ENCODE assay signal across 24 mouse cellular contexts in genomic region chr16:92889537-92889936, GRCm38 (mm10).
DNase-seq lines count a peak whose midpoint lies in the region; ATAC-seq and TF ChIP-seq lines count a peak whose summit lies in the region.
"Had no signal": no experiment of that assay in that cellular context is flagged by ENCODE, and none has a peak within 500 bp of the region (broad histone marks: within the 10 kb centered on the region; RNA-seq: fewer than 3 reads in every experiment).

No protein-coding gene starts in this region.

- TF ChIP-seq RAD21 in CH12.LX (IDR thresholded peaks at IDR 0.05; ENCODE audit: low read depth, low read length) (no peak), MEL (IDR thresholded peaks at IDR 0.05; ENCODE audit: low read depth, low read length) (no peak)

- ATAC-seq in embryonic facial prominence, embryonic 14.5 days (ENCODE audit: low read depth): no peak
- ATAC-seq in hindbrain, embryonic 12.5 days (ENCODE audit: low FRiP score): no peak
- ATAC-seq: activated CD4-positive, CD25-positive, alpha-beta regulatory T cell, adult 4 months; CD4-positive, CD25-positive, alpha-beta regulatory T cell, adult 4 months; Patski had no signal

- H3K4me2 ChIP-seq in embryonic facial prominence, embryonic 14.5 days (ENCODE audit: low read depth, low read length): no peak overlapping the region
- H3K4me2 ChIP-seq in CH12.LX (ENCODE audit: insufficient read depth, low read depth, poor library complexity, severe bottlenecking): no peak overlapping the region
- no peak overlapping the region for H3K4me2 ChIP-seq in hindbrain, embryonic 12.5 days (replicated peaks)

- no peaks in the 10 kb centered on the region for H3K36me3 ChIP-seq in embryonic facial prominence, embryonic 14.5 days (ENCODE audit: control insufficient read depth, insufficient read depth, low read length)
- H3K36me3 ChIP-seq in embryonic facial prominence, embryonic 10.5 days (replicated peaks): no peaks in the 10 kb centered on the region
- H3K36me3 ChIP-seq in C2C12 (ENCODE audit: control insufficient read depth, insufficient read depth) (no peaks in the 10 kb centered on the region), CH12.LX (replicated peaks in 1 of 2; ENCODE audit: control insufficient read depth in 1 of 2, insufficient read depth in 1 of 2, low read length in 1 of 2) (no peaks in the 10 kb centered on the region), MEL (ENCODE audit: control insufficient read depth in 1 of 2, insufficient read depth in 2 of 2, low read length in 2 of 2) (peaks cover 0 to under 1% of the 10 kb centered on the region in 2 experiments; a peak in 2 of 4 replicates)
- H3K36me3 ChIP-seq in hindbrain, embryonic 12.5 days: no peaks in the 10 kb centered on the region
- H3K36me3 ChIP-seq: G1E had no signal

- no peak overlapping the region for H3K4me3 ChIP-seq in embryonic facial prominence, embryonic 14.5 days (ENCODE audit: low read depth, low read length)
- no peak overlapping the region for H3K4me3 ChIP-seq in embryonic facial prominence, embryonic 10.5 days
- H3K4me3 ChIP-seq in C2C12 (ENCODE audit: insufficient read depth, poor library complexity, severe bottlenecking) (no peak overlapping the region), CH12.LX (replicated peaks in 1 of 3; ENCODE audit: low read depth in 2 of 3, low read length in 2 of 3, poor library complexity in 1 of 3) (no peak overlapping the region), MEL (ENCODE audit: control insufficient read depth in 1 of 2, insufficient read depth in 1 of 2, low read depth in 2 of 2, low read length in 2 of 2) (no peak overlapping the region)
- no peak overlapping the region for H3K4me3 ChIP-seq in hindbrain, embryonic 12.5 days

- H3K4me1 ChIP-seq in embryonic facial prominence, embryonic 14.5 days (ENCODE audit: control insufficient read depth, insufficient read depth, low read length): peaks cover 5% of the 10 kb centered on the region; the same call in 1 of the 2 replicates
- H3K4me1 ChIP-seq in embryonic facial prominence, embryonic 10.5 days: peaks cover 8% of the 10 kb centered on the region
- H3K4me1 ChIP-seq in CH12.LX (ENCODE audit: control insufficient read depth in 1 of 2, insufficient read depth in 2 of 2): no peaks in the 10 kb centered on the region; a peak in 1 of 4 replicates
- peaks cover 0 to 4% of the 10 kb centered on the region in 2 experiments; a peak in 2 of 4 replicates for H3K4me1 ChIP-seq in MEL (ENCODE audit: control insufficient read depth in 1 of 2, insufficient read depth in 2 of 2, low read length in 2 of 2)
- no peaks in the 10 kb centered on the region for H3K4me1 ChIP-seq in hindbrain, embryonic 12.5 days

- TF ChIP-seq CTCF in C2C12 (IDR thresholded peaks at IDR 0.05; ENCODE audit: control insufficient read depth, insufficient read depth, insufficient read length): no peak
- TF ChIP-seq CTCF in CH12.LX (conservative IDR thresholded peaks at IDR 0.05 in 1 of 2, IDR thresholded peaks at IDR 0.05 in 1 of 2; ENCODE audit: low read depth in 2 of 2, low read length in 2 of 2): no peak
- no peak for TF ChIP-seq CTCF in MEL (IDR thresholded peaks at IDR 0.05 in 2 of 3, conservative IDR thresholded peaks at IDR 0.05 in 1 of 3; ENCODE audit: control insufficient read depth in 1 of 3, insufficient read depth in 1 of 3, low read depth in 2 of 3, low read length in 3 of 3, poor library complexity in 1 of 3, severe bottlenecking in 1 of 3)

- no peak for TF ChIP-seq POLR2A in CH12.LX (IDR thresholded peaks at IDR 0.05; ENCODE audit: low read depth, low read length)
- TF ChIP-seq POLR2A in MEL (IDR thresholded peaks at IDR 0.05; ENCODE audit: control insufficient read depth in 1 of 2, insufficient read depth in 1 of 2, low read depth in 1 of 2, low read length in 2 of 2, poor library complexity in 1 of 2): no peak

- H3K79me3 ChIP-seq in C2C12 (ENCODE audit: low read depth): no peaks in the 10 kb centered on the region

- H3K79me2 ChIP-seq in C2C12 (ENCODE audit: control insufficient read depth, insufficient read depth) (no peaks in the 10 kb centered on the region), CH12.LX (replicated peaks; ENCODE audit: control insufficient read depth, extremely low read depth, insufficient read depth, poor library complexity, severe bottlenecking) (no peaks in the 10 kb centered on the region), MEL (ENCODE audit: control insufficient read depth, insufficient read depth, low read length, poor library complexity) (no peaks in the 10 kb centered on the region)

- no peak overlapping the region for H3ac ChIP-seq in C2C12 (ENCODE audit: control insufficient read depth, insufficient read length, low read depth)

- H3K27me3 ChIP-seq in embryonic facial prominence, embryonic 14.5 days (replicated peaks; ENCODE audit: control insufficient read depth, insufficient read depth, low read length): no peaks in the 10 kb centered on the region
- H3K27me3 ChIP-seq in embryonic facial prominence, embryonic 10.5 days (replicated peaks; ENCODE audit: low read depth, poor library complexity, severe bottlenecking): no peaks in the 10 kb centered on the region; the same call in 1 of the 2 replicates
- no peaks in the 10 kb centered on the region for H3K27me3 ChIP-seq in C2C12 (ENCODE audit: control insufficient read depth, insufficient read depth, insufficient read length)
- no peaks in the 10 kb centered on the region for H3K27me3 ChIP-seq in CH12.LX (replicated peaks)
- no peaks in the 10 kb centered on the region for H3K27me3 ChIP-seq in MEL (ENCODE audit: control insufficient read depth in 1 of 2, insufficient read depth in 2 of 2, low read length in 2 of 2)
- H3K27me3 ChIP-seq in hindbrain, embryonic 12.5 days: no peaks in the 10 kb centered on the region
- H3K27me3 ChIP-seq: Patski had no signal

- TF ChIP-seq EP300 in CH12.LX (IDR thresholded peaks at IDR 0.05; ENCODE audit: low read length): no peak
- TF ChIP-seq EP300 in MEL (IDR thresholded peaks at IDR 0.05; ENCODE audit: low read depth in 1 of 2, low read length in 2 of 2): no peak

- in situ Hi-C loops in CH12.LX (cut with MboI; ENCODE audit: low pct_ligation_motif_present, low pct_unique_long_range_greater_than_20kb, low sequenced_read_pairs): no loop called here

- WGBS in embryonic facial prominence, embryonic 14.5 days: 81% methylated on average over 10 of the region's 10 CpGs
- 94% methylated on average over 10 of the region's 10 CpGs for WGBS in embryonic facial prominence, embryonic 10.5 days
- WGBS in hindbrain, embryonic 12.5 days: 87% methylated on average over 10 of the region's 10 CpGs

- no peak overlapping the region for H3K27ac ChIP-seq in embryonic facial prominence, embryonic 14.5 days (replicated peaks; ENCODE audit: low read depth, low read length)
- H3K27ac ChIP-seq in embryonic facial prominence, embryonic 10.5 days (replicated peaks): no peak overlapping the region
- no peak overlapping the region for H3K27ac ChIP-seq in CH12.LX (ENCODE audit: insufficient read depth, low read depth)
- no peak overlapping the region for H3K27ac ChIP-seq in MEL (ENCODE audit: control insufficient read depth, low read depth, low read length)
- H3K27ac ChIP-seq in hindbrain, embryonic 12.5 days: no peak overlapping the region

- dilution Hi-C loops in CH12.LX (cut with MboI; ENCODE audit: extremely low pct_ligation_motif_present, extremely low pct_unique_long_range_greater_than_20kb, low sequenced_read_pairs): no loop called here

- H3K9ac ChIP-seq in embryonic facial prominence, embryonic 14.5 days (ENCODE audit: low read depth, low read length): no peak overlapping the region
- H3K9ac ChIP-seq in CH12.LX (ENCODE audit: insufficient read depth, low read depth) (no peak overlapping the region), MEL (ENCODE audit: control insufficient read depth, low read depth, low read length, poor library complexity, severe bottlenecking) (no peak overlapping the region)
- no peak overlapping the region for H3K9ac ChIP-seq in hindbrain, embryonic 12.5 days

- no peaks in the 10 kb centered on the region for H3K9me3 ChIP-seq in embryonic facial prominence, embryonic 14.5 days (ENCODE audit: control insufficient read depth, low read length)
- H3K9me3 ChIP-seq in embryonic facial prominence, embryonic 10.5 days: no peaks in the 10 kb centered on the region
- H3K9me3 ChIP-seq in CH12.LX (replicated peaks; ENCODE audit: low read length): no peaks in the 10 kb centered on the region
- no peaks in the 10 kb centered on the region for H3K9me3 ChIP-seq in MEL (replicated peaks; ENCODE audit: insufficient read depth, low read length)
- no peaks in the 10 kb centered on the region for H3K9me3 ChIP-seq in hindbrain, embryonic 12.5 days (replicated peaks)
- H3K9me3 ChIP-seq: G1E had no signal

- DNase-seq in embryonic facial prominence, embryonic 14.5 days (ENCODE audit: low spot score): peak; percentile 11
- no peak for DNase-seq in embryonic facial prominence, embryonic 10.5 days (ENCODE audit: low spot score)
- DNase-seq in CH12.LX (ENCODE audit: extremely low read depth) (no peak), MEL (ENCODE audit: low read depth, low spot score) (no peak)
- DNase-seq in cerebellum, postnatal 4 days (ENCODE audit: low spot score in 2 of 2): no peak
- DNase-seq in lung, adult 18-20 months: no peak
- DNase-seq: adrenal gland, adult 2 months; adrenal gland, adult 8-10 months; adrenal gland, postnatal 10 days; adrenal gland, postnatal 14 days; adrenal gland, postnatal 25 days; adrenal gland, postnatal 36 days; B cell, adult 2 months; cerebellum, adult 11 months; cerebellum, adult 11-12 months; cerebellum, adult 18-20 months; cerebellum, adult 2 months; cerebellum, adult 8-10 months had no signal

TF ChIP-seq in C2C12, 6 proteins besides CTCF, POLR2A, EP300 and RAD21 (continues in another document):
- TF ChIP-seq FOSL1 (IDR thresholded peaks at IDR 0.05; ENCODE audit: insufficient read depth, low read length, poor library complexity, severe bottlenecking) (no peak), MYOG (IDR thresholded peaks at IDR 0.05; ENCODE audit: control insufficient read depth, extremely low read depth, insufficient read length) (no peak), USF1 (IDR thresholded peaks at IDR 0.05; ENCODE audit: low read depth) (peak; percentile 20), MAX (IDR thresholded peaks at IDR 0.05) (no peak)

TF ChIP-seq in CH12.LX, 34 proteins besides CTCF, POLR2A, EP300 and RAD21 (continues in another document):
- TF ChIP-seq ZC3H11A (IDR thresholded peaks at IDR 0.05; ENCODE audit: low read depth, low read length): no peak
- no peak for TF ChIP-seq JUN (IDR thresholded peaks at IDR 0.05; ENCODE audit: insufficient read depth, low read depth, low read length)
- peak; percentile 50 for TF ChIP-seq USF2 (conservative IDR thresholded peaks at IDR 0.05; ENCODE audit: low read depth, low read length)
- 0 out of 2 replicates have a peak, but pooled peaks have one; percentile 28 for TF ChIP-seq BHLHE40 (IDR thresholded peaks at IDR 0.05; ENCODE audit: low read depth, low read length)

TF ChIP-seq in MEL, 35 proteins besides CTCF, POLR2A, EP300 and RAD21:
- TF ChIP-seq MYB (IDR thresholded peaks at IDR 0.05; ENCODE audit: low read depth, low read length) (no peak), USF1 (IDR thresholded peaks at IDR 0.05; ENCODE audit: low read depth, low read length) (0 out of 2 replicates have a peak, but pooled peaks have one; percentile 13)
